Mouse (Mus musculus): Measurements from ENCODE around the gene Hspg2.

DNA sequence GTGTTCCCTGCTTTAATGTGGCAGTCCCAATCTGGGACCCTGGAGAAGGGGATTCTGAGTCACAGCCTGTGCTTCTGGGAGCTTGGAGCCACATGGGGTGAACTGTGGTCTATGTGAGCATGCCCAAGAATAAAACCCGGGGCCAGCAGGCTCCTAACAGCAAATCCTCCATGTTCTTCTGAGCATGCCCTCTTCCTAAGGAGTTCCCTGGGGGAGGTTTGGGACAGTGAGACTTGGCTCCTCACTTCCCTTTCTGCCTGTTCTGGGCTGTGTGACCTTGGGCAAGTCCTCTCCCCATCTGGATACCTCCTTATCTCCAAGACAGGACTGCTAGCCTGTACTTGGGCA, 12.4 kb downstream of the Hspg2 start:
- no peak for TF ChIP-seq POLR2A (IDR thresholded peaks at IDR 0.05; ENCODE audit: insufficient read depth, low read length)
- TF ChIP-seq CTCF (IDR thresholded peaks at IDR 0.05; ENCODE audit: low read depth, low read length): no peak
